Comparison of ENCODE assay signal across 10 mouse cellular contexts in the genomic region with DNA sequence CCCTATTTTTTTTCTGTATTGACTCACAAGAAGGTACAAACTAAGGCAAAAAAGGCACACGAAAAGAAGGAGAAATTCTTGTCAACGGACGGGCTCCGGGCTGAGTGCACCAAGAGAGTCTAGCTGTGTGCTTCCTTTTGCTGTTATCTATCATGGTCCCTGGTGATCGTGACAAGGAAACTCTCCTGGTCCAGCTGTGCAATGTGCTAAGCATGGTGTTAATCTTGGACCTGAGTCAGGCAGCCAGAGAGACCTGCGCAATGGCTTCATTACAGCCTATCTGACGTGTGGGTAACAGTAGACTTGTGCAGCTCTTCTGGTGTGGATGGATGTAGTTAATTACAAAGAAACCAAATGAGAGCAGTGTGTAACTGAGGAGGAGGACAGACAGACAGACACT.
"Had no signal": no experiment of that assay in that cellular context is flagged by ENCODE, and none has a peak within 500 bp of the region (broad histone marks: within the 10 kb centered on the region; RNA-seq: fewer than 3 reads in every experiment).

No protein-coding gene starts in this region.

- H3K27ac ChIP-seq: layer of hippocampus, adult 2 months; limb, embryonic 12.5 days; lung, embryonic 15.5 days; macrophage; midbrain, embryonic 13.5 days; stomach, embryonic 15.5 days had no signal

- H3K36me3 ChIP-seq: lung, embryonic 15.5 days; midbrain, embryonic 13.5 days; stomach, embryonic 15.5 days had no signal

- H3K9me3 ChIP-seq: limb, embryonic 12.5 days; lung, embryonic 15.5 days; midbrain, embryonic 13.5 days; stomach, embryonic 15.5 days had no signal

- H3K27me3 ChIP-seq: limb, embryonic 12.5 days; stomach, embryonic 15.5 days had no signal

- DNase-seq: kidney, postnatal 10 days; kidney, postnatal 4 days; lung, postnatal 14 days; right cerebral cortex, postnatal 14 days had no signal

- H3K4me3 ChIP-seq: layer of hippocampus, adult 2 months; limb, embryonic 12.5 days; lung, embryonic 15.5 days; midbrain, embryonic 13.5 days; stomach, embryonic 15.5 days had no signal

- ATAC-seq: midbrain, embryonic 13.5 days had no signal

- H3K4me2 ChIP-seq: limb, embryonic 12.5 days; lung, embryonic 15.5 days; midbrain, embryonic 13.5 days; stomach, embryonic 15.5 days had no signal

- H3K9ac ChIP-seq: limb, embryonic 12.5 days; lung, embryonic 15.5 days; midbrain, embryonic 13.5 days; stomach, embryonic 15.5 days had no signal
